Mouse (Mus musculus): ENCODE results near the gene Eif3c. TPM values are rescaled to one million over a fixed set of nuclear protein-coding genes. Genes with fewer than 3 reads are reported as not detected.

Eif3c gene
- total RNA-seq, 2 experiments from 2014 or later = 212 to 226 TPM

DNA sequence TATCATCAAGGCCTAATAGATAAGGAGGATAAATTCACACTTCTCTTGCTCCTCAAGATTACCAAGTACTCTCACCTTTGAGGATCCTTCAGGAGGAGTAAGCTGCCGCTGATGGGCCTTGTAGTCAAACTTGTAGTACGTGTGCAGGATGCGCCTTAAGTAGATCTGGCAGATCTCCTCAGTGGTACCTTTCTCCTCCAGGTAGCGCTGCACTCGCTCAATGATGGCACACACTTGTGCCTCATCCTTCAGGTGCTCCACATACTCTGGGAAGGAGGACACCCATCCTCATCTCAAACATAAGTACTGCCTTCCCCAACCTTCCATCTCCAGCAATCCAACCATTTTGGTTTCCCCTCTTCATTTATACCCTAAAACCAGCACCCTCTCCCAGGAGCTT, 9.6 kb downstream of the Eif3c start:
- DNase-seq = no peak
- intact Hi-C loops (cut with DNase I) = no loop called here

DNA sequence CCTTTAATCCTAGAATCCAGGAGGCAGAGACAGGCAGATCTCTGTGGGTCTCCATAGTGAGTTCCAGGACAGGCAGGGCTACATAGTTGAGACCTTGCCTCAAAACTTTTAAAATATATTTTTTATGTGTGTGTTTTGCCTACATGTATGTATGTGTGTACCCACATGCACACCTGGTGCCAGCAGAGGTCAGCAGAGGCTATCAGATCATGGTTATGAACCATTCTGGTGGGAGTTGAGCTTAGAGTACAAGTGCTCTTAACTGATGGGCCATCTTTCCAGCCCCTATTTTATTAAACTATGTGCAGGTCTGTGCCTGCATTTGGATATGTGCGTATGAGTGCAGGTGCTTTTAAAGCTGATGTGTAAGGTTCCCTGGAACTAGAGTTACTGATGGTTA, 11.4 kb downstream of the Eif3c start:
- no peak for DNase-seq
- intact Hi-C loops (cut with DNase I) = no loop called here

DNA sequence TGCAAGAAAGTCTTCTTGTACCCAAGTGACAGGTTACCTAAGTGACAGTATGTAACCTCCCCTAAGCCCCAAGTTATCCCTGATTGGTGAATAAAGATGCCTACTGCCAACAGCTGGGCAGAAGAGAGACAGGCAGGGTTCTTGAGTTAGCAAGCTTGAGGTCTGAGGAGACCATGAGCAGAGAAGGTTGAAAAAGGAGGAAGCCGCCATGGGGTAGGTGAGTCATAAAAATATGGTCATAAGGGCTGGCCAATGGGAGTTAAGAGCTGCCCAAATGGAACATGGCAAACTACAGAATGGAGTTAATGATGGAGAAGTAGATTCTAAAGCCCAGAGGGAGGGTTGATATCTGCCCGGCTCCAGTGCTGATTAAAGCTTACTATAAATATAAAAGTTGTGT, 20.6 kb downstream of the Eif3c start:
- intact Hi-C loops (cut with DNase I) = no loop called here
- no peak for DNase-seq

DNA sequence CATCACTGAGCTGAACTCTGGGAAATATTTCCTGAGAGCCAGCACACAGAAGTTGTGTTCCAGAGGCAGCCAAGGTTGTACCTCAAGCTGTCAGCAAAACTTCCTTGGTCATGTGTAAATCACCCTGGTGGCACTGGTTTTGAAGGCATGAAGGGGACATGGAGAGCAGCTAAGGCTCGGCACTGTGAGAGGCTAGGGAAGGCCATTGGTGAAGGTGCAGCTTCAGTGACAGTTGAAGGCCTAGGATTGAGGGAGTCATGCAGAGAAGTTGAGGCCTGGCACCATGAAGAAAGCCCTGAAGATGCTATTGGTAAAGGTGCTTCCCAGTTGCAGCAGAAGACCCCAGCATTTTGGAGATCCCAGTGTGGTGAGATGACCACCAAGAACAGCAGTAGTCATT, 24.6 kb downstream of the Eif3c start:
- intact Hi-C loops (cut with DNase I) = no loop called here
- DNase-seq = no peak

DNA sequence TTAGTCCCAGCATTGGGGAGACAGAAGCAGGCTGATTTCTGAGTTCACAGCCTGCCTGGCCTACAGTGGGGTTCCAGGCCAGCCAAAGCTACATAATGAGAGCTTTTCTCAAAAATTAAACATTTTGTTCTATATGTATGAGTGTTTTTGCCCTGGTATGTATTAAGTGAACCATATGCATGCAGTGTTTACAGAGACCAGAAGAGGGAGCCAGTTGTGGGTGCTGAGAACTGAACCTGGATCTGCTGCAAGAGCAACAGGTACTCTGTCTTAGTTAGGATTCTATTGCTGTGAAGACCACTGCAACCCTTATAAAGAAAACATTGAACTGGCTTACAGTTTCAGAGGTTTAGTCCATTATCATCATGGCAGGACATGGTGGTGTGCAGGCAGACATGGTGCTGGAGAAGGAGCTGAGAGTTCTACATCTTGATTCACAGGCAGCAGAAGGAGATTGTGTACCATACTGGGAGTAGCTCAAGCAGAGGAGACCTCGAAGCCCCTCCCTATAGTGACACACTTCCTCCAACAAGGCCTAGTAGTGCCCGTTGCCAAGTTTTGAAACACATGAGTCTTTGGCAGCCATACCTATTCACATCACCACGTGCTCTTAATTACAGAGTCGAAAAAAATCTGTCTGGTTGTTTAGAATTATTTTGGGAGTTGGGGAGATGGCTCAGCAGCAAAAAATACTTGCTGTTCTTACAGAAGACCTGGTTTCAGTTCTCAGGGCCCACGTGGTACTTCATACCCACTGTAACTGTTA, 28.2 kb downstream of the Eif3c start:
- no peak for DNase-seq
- intact Hi-C loops (cut with DNase I) = no loop called here

DNA sequence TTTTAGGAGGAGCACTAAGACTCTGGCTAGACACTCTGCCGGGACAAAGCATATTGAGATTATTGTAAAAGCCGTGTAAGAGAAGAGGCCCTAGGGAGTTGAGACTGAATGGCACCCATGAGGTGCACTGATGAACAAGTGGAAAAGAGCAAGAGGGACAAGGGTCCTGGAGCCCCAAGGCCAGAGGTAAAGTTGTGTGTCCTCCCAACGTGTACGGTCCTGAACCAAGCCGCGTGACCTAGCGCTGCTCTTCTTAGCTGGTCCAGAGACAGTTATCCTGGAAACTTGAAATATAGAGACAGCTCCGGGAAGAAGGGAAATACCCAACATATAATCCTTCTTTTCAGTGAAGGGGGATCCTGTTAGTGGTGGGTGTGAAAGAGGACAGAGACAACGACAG, 29.7 kb downstream of the Eif3c start:
- no peak for DNase-seq
- intact Hi-C loops (cut with DNase I) = no loop called here

DNA sequence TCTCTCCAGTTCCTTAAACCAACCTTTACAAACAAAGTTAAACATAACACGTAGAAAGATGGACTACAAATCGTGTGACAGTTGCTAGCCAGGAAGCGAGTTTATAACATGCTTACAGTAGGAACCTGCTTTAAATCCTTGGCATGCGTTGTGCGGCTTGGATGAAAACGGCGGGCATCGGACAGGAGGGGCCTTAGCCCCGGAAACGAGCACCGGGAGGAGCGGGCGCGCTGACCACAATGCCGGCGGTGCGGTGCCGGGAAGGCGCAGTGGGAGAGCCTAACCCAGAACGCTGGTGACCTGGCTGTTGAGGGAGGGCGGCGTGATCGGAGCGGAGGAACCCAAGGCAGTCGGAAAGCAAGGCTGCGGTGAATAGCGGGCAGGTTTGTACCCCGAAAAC, 30.4 kb downstream of the Eif3c start:
- intact Hi-C loops (cut with DNase I) = no loop called here
- no peak for DNase-seq

DNA sequence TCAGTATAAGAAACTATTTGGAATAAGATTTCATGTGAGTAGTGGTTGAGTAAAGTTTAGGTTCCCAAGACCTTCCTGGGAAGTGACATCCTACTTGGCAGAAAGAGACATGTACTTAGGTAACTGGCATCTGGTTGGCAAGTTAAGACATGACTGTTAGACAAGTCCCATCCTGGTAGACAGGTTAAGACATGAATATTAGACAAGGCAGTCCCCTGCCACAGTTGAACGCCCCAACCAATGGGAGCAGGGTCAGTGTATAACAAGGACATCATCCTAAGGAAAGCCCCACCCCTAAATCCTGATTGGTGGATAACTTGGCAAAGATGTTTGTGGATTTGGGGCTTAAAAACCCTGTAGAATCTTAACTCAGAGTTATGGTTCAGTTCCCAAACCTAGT, 32.8 kb downstream of the Eif3c start:
- intact Hi-C loops (cut with DNase I) = no loop called here
- no peak for DNase-seq

DNA sequence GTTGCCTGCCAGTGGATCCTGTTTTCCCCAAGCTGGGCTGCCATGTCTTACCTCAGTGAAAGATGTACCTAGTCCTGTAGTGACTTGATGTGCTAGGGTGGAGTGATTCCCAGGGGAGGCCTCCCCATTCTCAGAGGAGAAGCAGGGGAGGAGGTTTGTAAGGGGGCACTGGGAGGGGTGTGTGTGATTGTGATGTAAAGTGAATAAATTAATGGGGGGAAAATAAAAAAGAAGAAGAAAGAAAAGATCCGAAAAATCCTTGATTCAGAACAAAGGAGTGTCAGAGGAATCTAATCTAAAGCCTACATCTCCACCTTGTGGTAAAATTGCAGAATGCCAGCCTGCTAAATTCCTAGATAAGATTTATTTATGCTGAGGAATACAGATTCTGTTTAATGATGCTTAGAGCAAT, 38.0 kb downstream of the Eif3c start:
- intact Hi-C loops (cut with DNase I) = loop anchor here (2.0 to 10.0 kb wide), 3 partner anchors 47 to 206 kb away; no protein-coding TSS in a partner anchor
- peak; percentile 33 for DNase-seq

DNA sequence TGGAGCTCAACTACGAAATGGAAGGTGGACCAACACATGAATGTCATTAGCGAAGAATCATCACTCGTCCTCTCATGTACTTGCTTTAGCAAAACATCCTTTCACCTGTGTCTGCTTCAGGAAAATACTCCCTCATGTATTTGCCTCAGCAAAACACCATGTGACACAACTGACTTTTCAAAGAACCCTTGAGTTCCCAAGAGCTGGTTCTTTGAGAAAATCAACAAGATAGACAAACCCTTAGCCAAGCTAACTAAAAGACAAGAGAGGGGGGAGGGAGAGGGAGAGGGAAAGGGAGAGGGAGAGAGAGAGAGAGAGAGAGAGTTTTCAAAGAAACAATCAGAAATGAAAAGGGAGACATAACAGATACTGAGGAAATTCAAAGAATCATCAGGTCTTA, 42.9 kb downstream of the Eif3c start:
- no peak for DNase-seq
- intact Hi-C loops (cut with DNase I) = loop anchor here (10.0 kb wide), 1 partner anchor 119 kb away; no protein-coding TSS in a partner anchor

DNA sequence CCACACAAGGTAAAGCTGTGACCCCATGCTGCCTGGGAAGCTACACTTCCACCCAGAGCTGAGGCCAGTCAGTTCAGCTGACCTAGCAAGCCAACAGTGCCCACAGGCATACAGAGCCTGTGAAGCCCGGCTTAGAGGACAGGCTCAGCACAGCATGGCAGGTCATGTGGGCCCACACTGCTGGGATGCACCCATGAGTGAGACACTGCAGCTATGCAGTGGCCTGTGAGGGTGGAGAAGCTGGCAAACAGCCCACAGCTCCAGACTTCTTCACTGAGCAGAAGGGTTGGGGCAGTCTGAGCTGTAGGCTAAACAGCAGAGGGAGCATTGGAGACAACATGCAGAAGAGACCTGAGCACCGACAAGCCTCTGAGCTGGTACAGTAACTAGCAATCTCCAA, 46.7 kb downstream of the Eif3c start:
- intact Hi-C loops (cut with DNase I) = no loop called here
- peak; percentile 46 for DNase-seq

DNA sequence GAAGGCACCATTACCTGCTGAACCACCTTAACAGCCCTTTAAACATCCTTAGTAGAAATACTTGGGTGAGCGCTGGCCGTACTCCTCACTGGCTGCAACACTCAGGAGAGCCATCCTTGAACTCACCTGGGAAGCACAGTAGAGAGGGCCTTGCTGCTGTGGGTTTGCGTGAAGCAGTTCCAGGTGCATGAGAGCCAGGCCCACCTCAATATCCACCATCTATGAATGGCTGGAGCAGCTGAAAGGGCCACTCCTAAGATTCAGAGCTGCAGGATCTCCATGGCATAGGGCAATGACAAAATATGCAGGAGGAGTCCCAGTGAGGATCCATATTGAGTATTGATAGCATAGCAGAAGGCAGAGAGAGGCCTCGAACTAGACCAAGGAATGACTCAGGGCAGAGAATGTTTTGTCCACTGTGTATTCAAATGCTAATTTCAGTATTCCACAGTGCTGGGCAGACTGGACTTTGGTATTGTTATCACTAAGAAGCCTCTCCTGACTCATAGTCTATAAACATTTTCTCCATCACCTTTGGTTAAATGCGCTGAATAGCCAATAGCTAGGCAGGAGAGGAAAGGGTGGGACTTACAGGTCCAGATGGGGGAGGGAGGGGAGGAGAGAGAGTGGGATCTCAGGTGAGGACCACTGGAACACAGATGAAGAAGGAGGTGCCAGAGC, 47.8 kb downstream of the Eif3c start:
- intact Hi-C loops (cut with DNase I) = no loop called here
- no peak for DNase-seq

DNA sequence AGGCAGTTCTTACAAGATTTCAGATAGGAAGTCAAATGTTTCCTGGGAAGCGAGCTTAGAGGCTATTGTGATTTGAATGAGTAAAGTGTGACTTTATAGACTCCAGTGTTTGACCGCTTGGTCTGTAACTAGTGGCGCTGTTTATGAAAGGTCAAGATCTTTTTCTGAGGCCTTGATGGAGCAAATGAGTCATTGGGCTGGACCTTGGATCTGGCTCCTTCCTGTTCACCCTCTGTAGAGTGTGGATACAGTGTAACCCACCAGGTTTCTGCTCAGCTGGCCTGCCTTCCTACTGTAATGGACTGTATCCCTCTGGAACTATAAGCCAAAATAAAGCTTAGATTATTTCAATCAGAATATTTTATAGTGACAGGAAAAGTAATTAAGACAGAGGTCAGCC, 54.9 kb downstream of the Eif3c start:
- no peak for DNase-seq
- intact Hi-C loops (cut with DNase I) = no loop called here

DNA sequence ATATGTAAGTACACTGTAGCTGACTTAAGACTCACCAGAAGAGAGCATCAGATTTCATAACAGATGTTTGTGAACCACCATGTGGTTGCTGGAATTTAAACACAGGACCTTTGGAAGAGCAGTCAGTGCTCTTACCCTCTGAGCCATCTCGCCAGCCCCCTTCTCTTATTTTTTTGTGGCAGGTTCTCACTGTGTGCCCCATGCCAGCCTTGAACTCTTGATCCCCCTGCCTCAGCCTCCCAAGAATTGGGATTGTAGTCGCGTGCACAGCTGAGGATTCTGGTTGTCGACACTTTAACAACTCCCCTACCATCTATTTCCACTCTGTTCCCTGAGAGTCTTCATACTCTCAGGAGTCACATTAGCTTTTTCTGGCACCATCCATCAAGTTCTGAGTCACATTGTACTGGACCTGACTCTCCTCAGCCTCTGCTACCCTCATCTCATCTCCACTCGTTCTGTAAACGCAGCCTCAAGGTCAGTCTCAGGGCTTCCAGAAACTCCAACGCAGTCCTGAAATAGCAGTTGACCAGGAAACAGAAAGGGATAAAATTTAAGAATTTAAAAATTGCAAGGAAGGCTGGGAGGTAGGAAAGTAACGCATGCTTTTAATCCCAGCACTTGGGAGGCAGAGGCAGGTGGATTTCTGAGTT, 59.0 kb downstream of the Eif3c start:
- DNase-seq = no peak
- intact Hi-C loops (cut with DNase I) = no loop called here

DNA sequence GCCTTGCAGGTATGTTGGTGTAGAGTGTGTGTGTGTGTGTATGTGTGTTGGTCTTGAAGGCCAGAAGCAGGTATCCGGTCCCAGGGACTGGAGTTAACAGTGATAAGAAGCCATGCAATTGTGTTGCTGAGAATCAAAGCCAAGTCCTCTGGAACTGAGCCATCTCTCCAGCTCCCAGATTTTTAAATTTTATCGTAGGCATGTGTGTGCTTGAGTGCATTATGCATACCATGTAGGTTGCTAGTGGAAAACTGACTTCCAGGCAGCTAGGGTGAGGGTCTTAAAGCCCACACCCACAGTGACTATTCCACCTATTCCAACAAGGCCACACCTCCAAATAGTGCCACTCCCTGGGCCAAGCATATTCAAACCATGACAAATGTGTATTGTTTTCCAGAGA, 61.3 kb downstream of the Eif3c start:
- intact Hi-C loops (cut with DNase I) = no loop called here
- no peak for DNase-seq

DNA sequence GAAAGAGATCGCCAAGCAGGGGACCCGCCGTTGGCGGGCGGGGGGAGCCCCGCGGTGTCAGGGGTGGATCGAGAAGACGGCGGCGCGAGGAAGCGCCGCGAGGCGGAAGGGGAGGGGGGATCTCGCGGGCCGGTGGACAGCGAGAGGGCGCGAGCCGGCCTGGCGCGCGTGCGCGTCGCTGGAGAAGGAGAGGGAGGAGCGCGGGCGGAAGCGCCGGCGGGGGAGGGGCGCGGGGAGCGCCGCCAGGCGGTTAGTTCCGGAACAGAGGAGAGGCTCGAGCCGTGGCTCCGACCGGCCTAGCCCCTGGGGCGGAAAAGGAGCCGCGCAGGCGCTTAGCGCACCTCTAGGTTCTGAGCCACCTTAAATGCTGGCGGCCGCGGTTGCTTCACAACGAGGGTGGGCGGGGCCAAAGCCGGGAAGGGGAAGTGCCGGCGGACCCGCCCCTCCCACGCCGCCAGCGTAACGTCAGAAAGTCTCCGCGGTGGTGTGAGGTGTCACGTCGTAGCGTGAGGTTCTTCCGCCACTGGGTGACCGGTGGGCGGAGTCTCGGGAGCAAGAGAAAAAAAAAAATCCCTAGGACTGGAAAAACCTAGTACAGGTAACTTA, 62.8 kb downstream of the Eif3c start, which contains the start of gene Atxn2l:
Atxn2l (minus strand) TSS at position 165 of the 606 bp plus-strand sequence.
- intact Hi-C loops (cut with DNase I) = no loop called here
- peak; percentile 100 for DNase-seq

DNA sequence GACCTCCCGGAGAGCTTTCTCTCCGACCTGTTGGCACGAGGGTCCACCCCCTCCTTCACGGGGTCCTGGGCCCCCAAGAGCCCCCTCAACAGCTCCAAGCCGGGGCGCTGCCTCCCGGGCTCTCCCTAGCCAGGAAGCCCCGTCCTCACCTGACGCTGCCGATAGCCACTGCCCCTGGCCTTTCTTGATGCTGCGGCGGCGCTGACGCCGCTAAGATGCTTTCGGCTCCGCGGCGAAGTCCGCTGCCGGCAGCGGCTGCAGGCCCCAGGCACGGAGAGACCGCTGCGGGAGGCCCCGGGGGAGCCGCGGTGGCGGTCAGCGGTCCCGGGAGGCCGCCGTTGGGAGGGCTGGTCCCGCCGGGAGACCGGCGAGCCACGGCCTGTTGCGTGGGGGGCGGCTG, 63.5 kb downstream of the Eif3c start:
- DNase-seq = no peak
- intact Hi-C loops (cut with DNase I) = no loop called here

DNA sequence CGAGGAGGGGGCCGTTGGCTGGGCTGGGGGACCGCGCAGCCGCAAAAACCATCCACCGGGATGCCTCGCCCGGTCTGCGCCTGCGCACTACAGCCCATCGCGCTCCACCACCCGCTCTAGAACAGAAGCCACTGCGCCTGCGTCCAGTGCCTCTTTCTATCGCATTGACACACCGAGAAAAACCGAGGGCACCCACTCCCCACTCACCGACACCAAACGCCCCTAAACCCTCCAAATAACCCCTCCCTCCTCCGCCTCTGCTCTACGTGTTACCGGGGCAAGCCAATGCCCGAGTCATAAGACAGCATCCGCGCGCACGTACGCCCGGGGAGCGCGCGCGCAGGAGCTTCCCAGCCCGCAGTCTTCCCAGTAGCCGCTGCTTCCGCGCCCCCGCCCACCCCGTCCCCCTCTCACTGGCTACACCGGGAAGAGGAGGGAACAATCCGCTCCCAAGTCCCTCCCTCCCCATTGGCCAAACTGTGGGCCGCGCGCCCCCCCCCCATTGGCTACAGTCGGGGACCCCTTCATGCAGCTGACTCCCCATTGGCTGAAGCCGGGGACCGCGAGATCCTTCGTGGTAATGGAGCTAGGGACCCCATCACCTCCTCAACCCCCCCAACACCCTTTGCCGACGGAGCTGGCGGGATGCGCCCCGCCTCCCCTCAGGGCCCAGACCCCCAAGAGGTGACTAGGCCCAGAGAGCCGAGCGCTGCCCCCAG, 64.0 kb downstream of the Eif3c start:
- intact Hi-C loops (cut with DNase I) = no loop called here
- DNase-seq = peak; percentile 99

DNA sequence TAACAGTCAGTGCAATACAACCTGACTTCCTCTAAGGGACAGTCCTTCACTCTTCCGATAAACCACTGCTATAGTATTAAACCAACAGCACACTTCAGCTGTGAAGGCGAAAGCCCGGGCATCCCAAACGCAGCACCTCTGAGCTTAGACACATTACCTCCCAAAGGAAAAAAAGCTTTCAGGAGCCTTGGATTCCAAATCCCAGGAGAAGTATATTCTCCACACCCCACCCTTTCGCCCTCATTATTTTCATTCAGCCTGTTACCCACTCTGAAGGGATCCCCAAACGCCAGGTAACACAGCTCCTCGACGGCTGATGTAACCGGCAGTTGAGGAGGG, 64.6 kb downstream of the Eif3c start:
- intact Hi-C loops (cut with DNase I) = no loop called here
- no peak for DNase-seq

DNA sequence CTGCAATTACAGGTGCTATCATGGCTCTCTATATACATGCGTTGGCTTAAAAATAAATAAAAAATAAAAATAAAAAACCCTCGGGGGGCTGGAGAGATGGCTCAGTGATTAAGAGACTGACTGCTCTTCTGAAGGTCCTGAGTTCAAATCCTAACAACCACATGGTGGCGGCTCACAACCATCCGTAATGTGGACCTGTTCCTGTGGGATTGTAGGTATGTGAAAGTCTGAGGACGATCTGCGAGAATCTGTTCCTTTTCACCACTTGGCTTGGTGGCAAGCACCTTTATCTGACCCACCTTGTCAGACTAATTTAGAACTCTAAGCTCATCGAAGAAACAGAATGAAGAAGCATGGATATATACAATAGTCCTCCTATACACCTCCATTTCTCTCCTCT, 66.8 kb downstream of the Eif3c start:
- intact Hi-C loops (cut with DNase I) = no loop called here
- no peak for DNase-seq

DNA sequence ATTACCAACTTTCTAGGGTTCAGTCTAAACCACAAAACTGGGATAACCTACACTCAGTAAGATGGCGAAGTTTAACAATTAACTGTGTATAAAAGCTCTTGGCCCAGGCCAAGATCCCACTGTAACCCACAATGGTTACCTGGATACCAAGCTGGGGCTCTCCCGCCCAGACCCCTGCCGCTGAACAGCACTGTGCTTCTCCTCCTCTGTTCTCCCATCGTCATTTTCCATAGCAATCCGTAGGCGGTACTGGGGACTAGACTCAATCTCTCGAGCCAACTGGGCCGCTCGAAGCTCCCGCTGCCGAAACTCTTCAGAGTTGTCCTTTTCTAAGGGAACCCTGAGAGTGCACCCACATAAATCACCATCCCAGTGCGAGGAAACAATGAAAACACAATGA, 68.2 kb downstream of the Eif3c start:
- DNase-seq = no peak
- intact Hi-C loops (cut with DNase I) = no loop called here

Data from left cerebral cortex, postnatal 4 days (tissue).